ENCODE assay signal across 22 mouse cellular contexts in genomic region chr11:49695013-49695412, GRCm38 (mm10). TPM values are rescaled to one million over a fixed set of nuclear protein-coding genes. Genes with fewer than 3 reads are reported as not detected.
"Had no signal": no experiment of that assay in that cellular context is flagged by ENCODE, and none has a peak within 500 bp of the region (broad histone marks: within the 10 kb centered on the region; RNA-seq: fewer than 3 reads in every experiment).

No protein-coding gene starts in this region.

- H3K4me3 ChIP-seq: layer of hippocampus, adult 2 months; limb, embryonic 10.5 days; limb, embryonic 13.5 days; liver, embryonic 12.5 days; liver, embryonic 15.5 days; lung, embryonic 15.5 days; midbrain, embryonic 12.5 days; midbrain, embryonic 15.5 days; neural tube, embryonic 13.5 days had no signal

- H3K9ac ChIP-seq: limb, embryonic 13.5 days; liver, embryonic 12.5 days; liver, embryonic 15.5 days; lung, embryonic 15.5 days; midbrain, embryonic 12.5 days; midbrain, embryonic 15.5 days; neural tube, embryonic 13.5 days had no signal

- H3K27ac ChIP-seq: kidney, postnatal 0 days; layer of hippocampus, adult 2 months; limb, embryonic 10.5 days; limb, embryonic 13.5 days; liver, embryonic 12.5 days; liver, embryonic 15.5 days; lung, embryonic 15.5 days; macrophage; midbrain, embryonic 12.5 days; midbrain, embryonic 15.5 days; neural tube, embryonic 13.5 days had no signal

- DNase-seq: layer of hippocampus, adult 9-11 months; liver; lung, adult 18-20 months; lung, postnatal 14 days; right cerebral cortex, postnatal 4 days; thymus, postnatal 25 days had no signal

- H3K9me3 ChIP-seq: limb, embryonic 10.5 days; liver, embryonic 12.5 days; liver, embryonic 15.5 days; lung, embryonic 15.5 days; midbrain, embryonic 12.5 days; midbrain, embryonic 15.5 days; neural tube, embryonic 13.5 days had no signal

- ATAC-seq: liver, embryonic 12.5 days; midbrain, embryonic 15.5 days had no signal

- H3K27me3 ChIP-seq: limb, embryonic 13.5 days; liver, embryonic 12.5 days; liver, embryonic 15.5 days; lung, embryonic 15.5 days; midbrain, embryonic 12.5 days; midbrain, embryonic 15.5 days; neural tube, embryonic 13.5 days had no signal

- H3K4me1 ChIP-seq: limb, embryonic 10.5 days; lung, embryonic 15.5 days; midbrain, embryonic 12.5 days had no signal

RNA-seq across cellular contexts. Expression of gene Scgb3a1, which starts 31.6 kb away (rescaled TPM):
- total RNA-seq: layer of hippocampus, adult 2 months; left cerebral cortex, adult 18-20 months; megakaryocyte, adult 5-6 weeks had no signal
- polyA plus RNA-seq: kidney, adult 2 months; kidney, embryonic 14.5 days; kidney, postnatal 0 days; limb, embryonic 10.5 days; limb, embryonic 13.5 days; liver, embryonic 12.5 days; macrophage; midbrain, embryonic 12.5 days; midbrain, embryonic 15.5 days; neural tube, embryonic 13.5 days; stomach, embryonic 14.5 days had no signal
